Comparison of ENCODE assay signal across 9 mouse cellular contexts in genomic region chr9:31542909-31543690, GRCm38 (mm10).
DNase-seq lines count a peak whose midpoint lies in the region; ATAC-seq and TF ChIP-seq lines count a peak whose summit lies in the region.
"Had no signal": no experiment of that assay in that cellular context is flagged by ENCODE, and none has a peak within 500 bp of the region (broad histone marks: within the 10 kb centered on the region; RNA-seq: fewer than 3 reads in every experiment).

No protein-coding gene starts in this region.

- H3K9me3 ChIP-seq in kidney, embryonic 16.5 days (ENCODE audit: low read length): no peaks in the 10 kb centered on the region
- no peaks in the 10 kb centered on the region for H3K9me3 ChIP-seq in stomach, embryonic 16.5 days (replicated peaks; ENCODE audit: control insufficient read depth, low read length)
- H3K9me3 ChIP-seq: embryonic facial prominence, embryonic 15.5 days had no signal

- H3K9ac ChIP-seq in heart, adult 2 months (ENCODE audit: low read depth, low read length): no peak overlapping the region
- H3K9ac ChIP-seq in kidney, embryonic 16.5 days (replicated peaks; ENCODE audit: low read length): no peak overlapping the region
- no peak overlapping the region for H3K9ac ChIP-seq in liver, adult 2 months (ENCODE audit: low read depth, low read length)
- H3K9ac ChIP-seq in stomach, embryonic 16.5 days (ENCODE audit: low read length): no peak overlapping the region
- H3K9ac ChIP-seq: embryonic facial prominence, embryonic 15.5 days had no signal

- H3K79me2 ChIP-seq in heart, adult 2 months (replicated peaks; ENCODE audit: control insufficient read depth, insufficient read depth, low read length): no peaks in the 10 kb centered on the region
- H3K79me2 ChIP-seq in liver, adult 2 months (ENCODE audit: control insufficient read depth, insufficient read depth, low read length): no peaks in the 10 kb centered on the region

- no peak overlapping the region for H3K4me2 ChIP-seq in kidney, embryonic 16.5 days (replicated peaks; ENCODE audit: low read depth, low read length)
- no peak overlapping the region for H3K4me2 ChIP-seq in stomach, embryonic 16.5 days (ENCODE audit: low read depth, low read length)
- H3K4me2 ChIP-seq: embryonic facial prominence, embryonic 15.5 days had no signal

- no peak overlapping the region for H3K27ac ChIP-seq in heart, adult 2 months
- H3K27ac ChIP-seq in kidney, embryonic 16.5 days (ENCODE audit: low read length): no peak overlapping the region
- H3K27ac ChIP-seq in liver, adult 2 months (replicated peaks; ENCODE audit: insufficient read depth, low read depth, low read length): no peak overlapping the region
- H3K27ac ChIP-seq in stomach, embryonic 16.5 days (ENCODE audit: low read length): no peak overlapping the region
- H3K27ac ChIP-seq: embryonic facial prominence, embryonic 15.5 days had no signal

- H3K36me3 ChIP-seq in heart, adult 2 months (ENCODE audit: control insufficient read depth, insufficient read depth, low read length): no peaks in the 10 kb centered on the region
- H3K36me3 ChIP-seq in kidney, embryonic 16.5 days (ENCODE audit: insufficient read depth, low read length): no peaks in the 10 kb centered on the region
- no peaks in the 10 kb centered on the region for H3K36me3 ChIP-seq in liver, adult 2 months (ENCODE audit: control insufficient read depth, insufficient read depth, low read length)
- H3K36me3 ChIP-seq in stomach, embryonic 16.5 days (ENCODE audit: control insufficient read depth, insufficient read depth, low read length): no peaks in the 10 kb centered on the region
- H3K36me3 ChIP-seq: embryonic facial prominence, embryonic 15.5 days had no signal

- intact Hi-C loops in heart, adult 2 months (cut with DNase I): loop anchor here (10.0 kb wide), 1 partner anchor 138 kb away; no protein-coding TSS in a partner anchor

- peak; percentile 94 for TF ChIP-seq CTCF in heart, adult 2 months (IDR thresholded peaks at IDR 0.05)
- TF ChIP-seq CTCF in liver, adult 2 months (IDR thresholded peaks at IDR 0.05; ENCODE audit: low read depth, low read length): peak; percentile 98

- 9% methylated on average over 13 of the region's 13 CpGs for WGBS in heart, adult 2 months
- 8% methylated on average over 13 of the region's 13 CpGs for WGBS in kidney, embryonic 16.5 days
- 18% methylated on average over 13 of the region's 13 CpGs for WGBS in liver, adult 2 months
- WGBS in stomach, embryonic 16.5 days: 10% methylated on average over 13 of the region's 13 CpGs

- TF ChIP-seq POLR2A in heart, adult 2 months (IDR thresholded peaks at IDR 0.05; ENCODE audit: insufficient read depth, low read depth, low read length): no peak
- no peak for TF ChIP-seq POLR2A in liver, adult 2 months (IDR thresholded peaks at IDR 0.05; ENCODE audit: extremely low read depth, insufficient read depth, low read length)

- TF ChIP-seq EP300 in heart, adult 2 months (IDR thresholded peaks at IDR 0.05; ENCODE audit: insufficient read depth, low read depth, low read length): no peak

- DNase-seq in A20 (ENCODE audit: low read depth, low spot score): peak; percentile 83
- DNase-seq in adrenal gland, postnatal 14 days: peak; percentile 91
- DNase-seq in embryo, embryonic 9.5 days (ENCODE audit: extremely low spot score): peak; percentile 82
- DNase-seq in heart, adult 2 months: peak; percentile 60 to 78
- peak; percentile 43 for DNase-seq in liver, adult 2 months (ENCODE audit: extremely low read depth, low read depth, low spot score)
- DNase-seq in neural tube, embryonic 10.5 days (ENCODE audit: extremely low spot score, low spot score): peak; percentile 89

- H3K4me1 ChIP-seq in heart, adult 2 months (ENCODE audit: control insufficient read depth, insufficient read depth, low read length): no peaks in the 10 kb centered on the region
- H3K4me1 ChIP-seq in kidney, embryonic 16.5 days (ENCODE audit: insufficient read depth, low read length): no peaks in the 10 kb centered on the region
- no peaks in the 10 kb centered on the region; the same call in 1 of the 2 replicates for H3K4me1 ChIP-seq in liver, adult 2 months (ENCODE audit: control insufficient read depth, insufficient read depth, low read length)
- H3K4me1 ChIP-seq in stomach, embryonic 16.5 days (ENCODE audit: control insufficient read depth, insufficient read depth, low read length): no peaks in the 10 kb centered on the region
- H3K4me1 ChIP-seq: embryonic facial prominence, embryonic 15.5 days had no signal

- ATAC-seq in kidney, embryonic 16.5 days (ENCODE audit: low FRiP score, low TSS enrichment): peak; percentile 79
- ATAC-seq in stomach, embryonic 16.5 days (ENCODE audit: insufficient read depth, low FRiP score): peak; percentile 75; the same call in 1 of the 2 replicates

- H3K27me3 ChIP-seq in heart, adult 2 months (ENCODE audit: control insufficient read depth, insufficient read depth, low read length): no peaks in the 10 kb centered on the region
- 0 out of 2 replicates have a peak, but pooled peaks cover 4% of the 10 kb centered on the region for H3K27me3 ChIP-seq in kidney, embryonic 16.5 days (ENCODE audit: insufficient read depth, low read length)
- H3K27me3 ChIP-seq in liver, adult 2 months (ENCODE audit: control insufficient read depth, insufficient read depth, low read length): no peaks in the 10 kb centered on the region
- no peaks in the 10 kb centered on the region for H3K27me3 ChIP-seq in stomach, embryonic 16.5 days (ENCODE audit: control insufficient read depth, insufficient read depth, low read length)
- H3K27me3 ChIP-seq: embryonic facial prominence, embryonic 15.5 days had no signal

- no peak overlapping the region for H3K4me3 ChIP-seq in heart, adult 2 months
- H3K4me3 ChIP-seq in kidney, embryonic 16.5 days (ENCODE audit: low read length): no peak overlapping the region
- H3K4me3 ChIP-seq in liver, adult 2 months (ENCODE audit: insufficient read depth, low read depth, low read length): no peak overlapping the region
- no peak overlapping the region for H3K4me3 ChIP-seq in stomach, embryonic 16.5 days (replicated peaks; ENCODE audit: low read length)
- H3K4me3 ChIP-seq: embryonic facial prominence, embryonic 15.5 days had no signal
